Mouse (Mus musculus) testis, postnatal 14 days (tissue): ENCODE results near the gene Tnfsf8.

Experiments
- DNase-seq: peaks from one replicate; pipeline ENCODE4 v3.0.0; 2021; ENCODE audit warnings: low spot score

The Tnfsf8 gene

DNA sequence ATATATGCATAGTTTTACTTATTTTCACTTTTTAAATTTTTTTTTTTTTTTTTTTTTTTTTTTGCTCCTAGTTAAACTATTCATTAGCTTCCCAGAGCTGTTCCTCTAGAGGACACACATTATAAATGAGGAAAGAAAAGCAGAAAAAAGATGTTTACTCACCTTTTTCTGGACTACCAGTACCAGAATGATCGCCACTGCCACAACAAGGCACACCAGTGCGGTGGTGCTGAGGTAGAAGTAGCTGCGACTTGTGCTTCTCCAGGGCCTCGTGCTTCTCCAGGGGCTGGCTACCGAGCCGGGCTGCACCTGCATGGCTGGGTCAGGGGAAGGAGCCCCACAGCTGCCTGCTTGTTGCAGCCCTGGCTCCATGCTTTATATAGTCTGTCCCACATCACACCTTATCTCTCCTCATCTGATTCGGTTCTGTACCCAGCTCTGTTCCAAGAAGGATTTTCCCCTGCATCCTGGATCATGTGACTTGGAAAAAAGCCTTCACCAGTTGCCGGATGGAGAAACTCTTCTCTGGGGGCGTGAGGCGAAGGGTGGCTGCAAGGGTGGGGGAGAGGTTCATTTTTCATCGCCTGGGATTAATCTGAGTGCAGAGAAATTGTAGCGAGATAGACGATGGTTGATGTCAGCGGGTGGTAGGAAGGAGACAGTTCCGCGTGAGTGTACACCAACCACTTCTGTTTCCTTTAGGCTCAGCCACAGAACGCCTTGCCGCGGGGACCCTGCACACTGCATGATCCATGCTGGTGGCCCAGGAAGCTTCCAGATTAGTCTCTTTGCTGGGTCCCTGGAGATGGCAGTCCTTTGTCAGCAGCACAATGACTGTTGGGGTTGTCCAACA is at the start of gene Tnfsf8:
Gene Tnfsf8 (minus strand): TSS at position 660 of the 853 bp plus-strand sequence.
- no peak for DNase-seq

DNA sequence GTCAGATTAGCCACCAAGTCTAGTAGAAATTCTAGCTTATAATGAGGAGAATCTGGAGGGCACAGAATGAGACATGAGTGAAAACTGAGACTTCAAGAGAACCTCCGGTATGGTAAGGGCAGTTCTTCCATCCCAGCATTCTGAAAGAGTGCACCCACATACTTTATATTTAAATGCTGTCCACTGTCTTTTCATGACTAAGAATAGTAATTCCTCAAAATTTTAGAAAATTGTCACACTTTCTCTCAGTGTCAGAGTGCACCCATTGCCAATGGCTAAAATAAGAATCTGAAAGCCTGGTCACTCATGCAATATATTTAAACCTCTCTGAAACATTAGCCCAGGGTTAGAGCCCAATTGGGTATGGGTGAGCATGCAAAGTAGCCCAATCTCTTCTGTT is 47.4 kb upstream of the Tnfsf8 start:
- DNase-seq = no peak

DNA sequence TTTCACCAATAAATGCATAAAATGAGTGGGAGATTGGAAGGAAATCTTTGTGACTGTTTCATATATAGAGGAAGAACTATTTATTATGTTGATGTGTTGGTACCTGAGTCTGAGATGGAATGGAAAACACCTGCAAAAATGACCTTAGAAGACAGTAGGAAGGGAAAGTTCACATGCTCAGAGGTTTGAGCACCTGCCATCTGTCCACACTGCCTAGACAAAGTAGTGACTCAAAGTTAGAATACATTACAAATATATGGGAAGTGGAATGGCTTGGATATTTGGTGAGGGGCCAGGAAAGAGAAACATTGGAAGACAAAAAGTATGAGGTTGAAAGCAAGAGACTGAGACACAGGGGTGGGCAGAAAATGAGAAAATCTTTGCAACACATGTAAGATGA is 46.3 kb upstream of the Tnfsf8 start:
- no peak for DNase-seq

DNA sequence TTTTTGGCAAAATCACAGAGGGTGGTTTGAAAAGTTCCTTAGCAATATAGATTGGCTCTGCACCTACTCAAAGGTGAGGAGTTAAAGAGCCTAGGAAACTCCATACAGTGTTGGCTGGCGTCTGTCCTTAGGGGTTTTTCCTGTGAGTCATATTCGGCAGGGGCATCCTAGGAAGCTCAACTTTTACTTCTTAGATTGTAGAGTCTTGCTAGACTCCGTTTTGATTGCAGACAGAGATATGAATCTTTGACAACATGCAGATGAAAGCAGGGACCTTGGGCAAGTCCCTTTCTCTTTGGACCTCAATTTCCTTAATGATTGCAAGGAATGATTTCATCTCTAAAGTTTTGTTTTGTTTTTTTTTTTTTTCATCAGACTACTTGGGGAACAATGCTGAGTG is 44.9 kb upstream of the Tnfsf8 start:
- DNase-seq = no peak

DNA sequence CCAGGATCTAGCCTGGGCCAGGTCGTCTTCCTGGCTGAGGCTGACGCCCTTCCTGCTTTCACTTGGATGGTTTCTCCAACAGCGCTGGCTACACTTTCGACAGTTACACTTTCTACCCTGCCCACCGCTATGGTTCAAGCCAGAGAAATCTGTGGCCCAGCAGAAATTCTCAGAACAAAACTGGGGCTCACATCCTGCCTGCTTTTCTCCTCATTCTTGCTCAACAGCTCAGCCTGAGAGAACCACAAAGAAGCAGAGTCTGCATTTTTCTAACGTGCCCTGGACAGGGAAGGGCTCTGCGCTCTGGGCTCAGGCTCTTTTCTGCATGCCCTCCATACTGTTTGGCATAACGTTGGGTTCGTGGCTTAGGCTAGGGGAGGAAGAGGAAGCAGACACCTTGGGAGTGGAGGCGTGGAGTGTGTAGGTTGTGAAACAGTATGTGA is 38.0 kb upstream of the Tnfsf8 start:
- no peak for DNase-seq

DNA sequence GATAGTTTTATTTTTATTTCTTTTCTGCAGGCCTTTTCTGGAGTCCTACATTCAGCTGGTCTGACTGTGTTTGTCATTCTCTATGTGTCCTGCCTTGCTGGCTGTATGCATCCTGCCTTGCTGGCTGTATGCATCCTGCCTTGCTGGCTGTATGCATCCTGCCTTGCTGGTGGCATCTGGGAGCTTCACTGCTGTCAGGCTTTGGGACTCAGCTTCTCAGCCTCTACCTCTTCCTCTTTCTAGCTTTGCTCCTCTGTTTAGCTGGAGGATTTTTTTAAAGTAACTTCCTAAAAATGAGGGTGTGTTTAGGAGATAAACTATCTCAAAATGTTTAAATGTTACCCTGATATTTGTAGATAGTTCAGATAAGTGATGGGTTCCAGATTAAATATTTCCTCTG is 36.0 kb upstream of the Tnfsf8 start:
- no peak for DNase-seq

DNA sequence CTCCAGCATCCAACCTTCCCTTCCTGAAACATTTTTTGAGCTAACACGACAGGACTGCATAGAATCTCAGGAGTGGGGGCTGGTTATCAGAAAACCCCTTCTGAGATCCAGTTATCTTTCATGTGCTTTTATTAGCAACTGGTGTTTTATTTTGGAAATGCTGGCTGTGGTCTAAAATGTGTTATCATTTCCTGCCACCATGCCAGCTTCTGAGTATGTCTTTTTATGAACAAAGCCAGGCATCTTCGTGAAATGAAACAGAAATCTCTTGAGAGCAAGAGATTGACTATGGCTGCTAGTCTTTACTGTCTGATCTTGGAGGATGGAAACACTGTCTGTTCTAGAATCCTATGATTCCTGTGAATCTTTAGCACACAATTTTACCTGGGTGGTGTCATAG is 25.0 kb upstream of the Tnfsf8 start:
- no peak for DNase-seq

DNA sequence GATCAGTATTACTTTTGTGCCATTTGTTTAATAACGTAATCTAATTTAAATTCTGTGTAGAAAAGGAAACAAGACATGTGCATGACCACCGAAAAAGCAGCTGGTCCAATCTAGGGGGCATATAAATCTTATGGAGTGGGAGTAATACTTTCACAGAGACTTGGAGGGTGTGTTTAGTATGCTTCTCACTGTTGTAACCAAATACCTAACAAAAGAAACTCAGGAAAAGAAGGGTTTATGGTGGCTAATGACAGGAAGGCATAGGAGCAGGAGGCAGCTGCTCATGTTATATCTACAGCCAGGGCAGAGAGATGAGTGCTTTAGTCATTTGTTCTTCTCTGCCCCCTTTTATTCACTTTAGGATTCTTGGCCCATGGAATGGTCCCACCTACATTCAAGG is 15.6 kb upstream of the Tnfsf8 start:
- no peak for DNase-seq

DNA sequence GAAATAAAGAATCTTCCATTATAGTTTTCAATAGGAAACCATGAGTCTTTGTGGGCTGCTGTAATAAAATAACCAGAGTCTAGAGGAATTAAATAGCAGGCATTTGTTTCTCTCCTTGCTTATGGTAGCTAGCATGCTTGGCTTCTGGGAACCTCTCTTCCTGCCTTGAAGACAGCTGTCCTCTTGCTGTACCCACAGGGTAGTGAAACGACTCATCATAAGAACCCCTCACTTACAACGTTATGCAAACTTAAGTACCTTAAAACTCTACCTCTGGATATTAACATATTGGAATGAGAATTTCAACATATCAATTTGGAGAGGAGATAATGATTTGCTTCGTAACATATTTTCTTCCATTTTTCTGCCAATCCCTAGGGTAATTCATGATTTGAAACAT is 14.3 kb upstream of the Tnfsf8 start:
- DNase-seq = no peak

DNA sequence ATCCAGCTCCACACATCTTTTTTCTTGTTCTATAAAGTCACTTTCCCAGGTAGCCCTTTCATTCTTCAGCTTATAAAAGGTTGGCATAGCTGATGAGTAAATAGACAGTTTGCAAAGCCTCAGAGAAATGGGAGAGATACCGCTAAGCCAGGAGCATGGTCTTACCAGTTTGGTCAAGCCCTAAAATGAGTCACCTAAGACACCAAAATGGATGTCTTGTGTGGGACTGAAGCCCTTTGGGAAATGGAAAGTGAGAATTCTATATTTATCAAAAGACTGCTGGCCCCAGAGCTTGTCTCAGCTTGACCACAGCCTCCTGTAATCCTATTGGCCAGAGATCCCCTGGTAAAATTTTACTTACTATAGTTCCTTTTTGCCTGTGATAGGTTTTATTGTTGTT is 9.5 kb upstream of the Tnfsf8 start:
- no peak for DNase-seq

DNA sequence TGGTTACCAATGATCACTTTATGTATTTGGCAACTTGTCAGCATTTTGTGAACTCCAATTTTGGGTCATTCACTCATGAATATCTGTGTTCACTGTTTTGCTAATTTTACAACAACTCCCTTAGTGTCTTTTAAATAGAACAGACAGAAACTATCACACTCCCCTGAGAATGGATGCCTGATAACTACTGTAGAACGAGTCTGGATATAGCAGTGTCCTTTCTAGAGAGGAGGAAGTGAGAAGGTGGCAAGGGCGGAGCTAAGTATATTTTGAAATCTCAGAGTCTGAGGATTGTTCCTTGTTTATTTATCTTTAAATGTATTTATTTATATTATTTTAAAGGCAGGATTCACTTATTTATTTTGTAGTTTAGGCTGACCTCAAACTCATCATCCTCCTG is 7.6 kb upstream of the Tnfsf8 start:
- DNase-seq = no peak

DNA sequence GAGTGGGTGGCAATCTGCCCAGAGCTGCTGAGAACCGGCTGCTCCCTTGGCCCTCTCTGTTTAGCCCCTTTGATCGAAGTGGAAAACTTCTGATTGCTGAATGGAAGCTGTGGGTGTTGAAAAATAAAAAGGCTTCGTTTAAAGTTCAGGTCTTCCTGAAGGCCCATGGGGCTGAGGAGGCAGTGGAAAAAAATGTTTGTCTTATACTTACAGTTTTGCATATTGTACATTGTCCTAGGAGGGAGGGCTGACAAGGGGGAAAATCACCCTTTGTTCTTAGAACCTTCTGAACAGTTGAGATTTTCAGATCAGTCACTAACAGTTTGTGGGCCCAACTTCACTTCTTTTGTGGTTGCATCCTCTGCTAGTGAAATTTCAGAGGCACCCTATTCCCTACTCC is 1.8 kb upstream of the Tnfsf8 start:
- no peak for DNase-seq

DNA sequence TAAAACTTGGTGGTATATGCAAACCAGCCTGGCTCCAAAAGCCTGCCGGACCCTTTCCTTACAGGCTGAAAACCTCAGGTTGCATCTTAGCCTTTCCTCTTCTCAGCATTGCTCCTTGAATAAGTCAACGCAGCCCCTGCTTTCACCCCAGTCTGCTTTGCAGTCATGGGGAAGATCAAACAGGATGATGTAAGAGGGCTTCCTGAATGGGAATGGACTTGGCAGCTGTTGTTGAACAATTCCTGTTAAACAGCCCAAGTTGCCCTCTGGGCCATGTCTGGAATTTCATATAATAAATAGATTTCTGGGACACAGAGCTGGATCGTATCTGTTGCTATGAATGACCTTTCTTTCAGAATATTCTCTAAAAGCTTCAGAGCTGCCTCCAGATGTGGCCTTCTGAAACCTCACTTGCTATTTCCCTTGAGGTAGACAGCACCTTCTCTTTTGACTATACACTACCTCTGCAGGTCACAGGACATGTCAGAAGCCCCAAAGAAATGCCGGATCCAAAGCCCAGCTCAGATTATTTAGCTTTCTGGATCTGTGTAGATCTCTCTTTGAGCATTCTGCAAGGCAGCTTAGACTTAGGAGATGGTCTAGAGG is 1.0 kb upstream of the Tnfsf8 start:
- DNase-seq = no peak

DNA sequence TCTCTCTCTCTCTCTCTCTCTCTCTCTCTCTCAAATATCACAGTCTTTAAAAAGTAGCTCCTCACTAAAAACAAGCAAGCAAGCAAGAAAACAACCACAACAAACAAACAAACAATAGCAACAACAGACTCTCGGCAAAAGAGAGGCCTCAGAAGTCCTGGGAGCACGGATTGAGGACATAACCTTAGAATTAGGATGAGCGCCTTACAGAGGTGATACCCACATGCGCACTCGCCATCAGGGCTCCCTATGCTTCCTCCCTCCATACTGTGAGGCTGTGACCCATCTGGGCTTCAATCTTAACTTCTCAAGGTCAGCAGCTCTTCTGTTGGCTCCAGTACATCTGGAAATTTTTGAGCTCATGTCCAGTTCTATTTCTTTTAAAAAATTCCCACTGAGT is 911 bp downstream of the Tnfsf8 start:
- DNase-seq = no peak

DNA sequence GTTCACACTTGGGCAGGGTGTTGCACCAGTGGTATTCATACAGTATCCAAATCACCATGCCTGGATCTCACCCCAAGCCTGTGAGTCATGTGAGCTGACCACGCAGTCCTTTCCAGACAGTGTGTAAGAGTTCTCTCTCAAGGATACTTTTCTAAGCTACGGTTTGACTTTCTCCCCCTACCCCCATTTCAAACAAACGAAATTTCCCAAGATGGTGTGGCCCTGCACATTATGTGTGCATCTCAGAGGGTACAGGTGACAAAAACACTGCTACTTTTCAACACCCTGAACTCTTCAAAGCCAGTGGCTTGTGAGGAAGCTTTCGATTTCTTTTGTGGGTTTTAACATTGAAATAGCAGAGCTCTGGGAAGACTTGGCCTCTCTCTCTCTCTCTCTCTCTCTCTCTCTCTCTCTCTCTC is 1.4 kb downstream of the Tnfsf8 start:
- no peak for DNase-seq

DNA sequence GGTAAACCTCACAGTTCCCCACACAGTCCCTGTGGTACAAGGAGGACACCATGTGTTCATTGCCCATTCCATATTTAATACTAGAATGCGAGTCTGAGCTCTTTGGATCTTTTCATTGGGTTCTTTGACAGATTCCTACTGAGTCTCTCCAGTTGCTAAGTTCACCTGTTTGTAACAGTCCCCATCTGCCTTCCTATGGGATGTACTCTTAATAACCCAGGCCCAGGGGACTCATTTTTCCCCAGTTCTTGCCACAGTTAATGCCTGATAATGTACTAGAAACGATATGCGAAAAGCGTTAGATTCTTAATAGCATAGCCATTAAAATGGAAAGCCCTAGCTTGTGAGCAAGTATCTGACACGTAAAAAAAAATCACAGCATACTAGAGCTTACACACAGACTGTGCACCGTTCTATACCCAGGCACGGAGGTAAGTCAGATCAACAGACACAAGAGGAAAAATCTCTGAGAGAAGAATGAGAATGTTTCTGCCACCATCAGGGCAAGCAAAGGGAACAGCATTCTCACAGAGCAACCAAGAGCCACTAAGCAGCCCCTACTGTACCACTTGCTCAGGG is 2.4 kb downstream of the Tnfsf8 start:
- DNase-seq = no peak

DNA sequence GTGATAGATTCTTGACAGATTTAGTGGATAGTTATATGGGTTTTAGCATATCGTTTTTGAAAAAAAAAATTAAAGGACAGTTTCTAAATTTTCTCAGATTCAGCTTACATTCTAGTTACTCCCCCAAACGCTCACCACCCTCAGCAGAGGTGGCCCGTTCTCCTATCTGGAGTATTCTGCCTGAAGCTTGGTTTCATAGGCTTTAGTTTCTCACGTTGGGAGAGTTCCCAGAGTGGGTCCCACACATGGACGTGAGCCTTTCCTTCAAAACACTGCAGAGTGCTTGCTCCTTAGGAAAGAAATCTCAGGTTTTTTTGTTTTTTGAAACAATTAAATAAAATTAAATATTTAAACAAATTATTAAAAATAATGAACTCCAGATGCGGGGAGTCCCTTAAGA is 4.4 kb downstream of the Tnfsf8 start:
- no peak for DNase-seq

DNA sequence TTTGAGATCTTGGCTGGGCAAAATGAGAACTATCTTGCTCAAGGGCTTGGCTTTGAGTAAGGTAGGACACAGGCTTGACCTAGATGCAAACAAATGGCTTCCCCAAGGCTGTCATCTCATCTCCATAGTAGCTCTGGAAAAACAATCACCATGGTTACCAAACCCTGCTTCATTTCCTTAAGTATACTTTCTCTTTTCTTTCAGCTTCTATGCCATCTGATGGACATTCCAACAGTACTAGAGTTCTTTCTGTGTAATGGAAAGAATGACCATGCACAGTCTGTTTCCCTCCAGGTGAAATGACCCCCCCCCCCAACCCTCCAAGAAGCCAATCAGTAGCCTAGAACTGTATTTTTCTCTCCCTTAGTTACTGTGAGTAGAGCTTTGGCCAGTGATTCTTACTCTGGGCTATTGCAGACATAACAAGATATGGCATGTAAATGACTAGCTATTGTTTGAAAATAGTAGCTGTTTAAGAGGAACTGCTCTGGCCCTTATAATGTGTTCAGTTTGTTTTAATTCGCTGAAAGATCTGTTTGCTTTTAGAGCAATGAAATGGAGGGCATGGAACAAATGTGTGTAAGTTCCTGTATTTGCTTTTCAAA is 7.3 kb downstream of the Tnfsf8 start:
- DNase-seq = no peak

DNA sequence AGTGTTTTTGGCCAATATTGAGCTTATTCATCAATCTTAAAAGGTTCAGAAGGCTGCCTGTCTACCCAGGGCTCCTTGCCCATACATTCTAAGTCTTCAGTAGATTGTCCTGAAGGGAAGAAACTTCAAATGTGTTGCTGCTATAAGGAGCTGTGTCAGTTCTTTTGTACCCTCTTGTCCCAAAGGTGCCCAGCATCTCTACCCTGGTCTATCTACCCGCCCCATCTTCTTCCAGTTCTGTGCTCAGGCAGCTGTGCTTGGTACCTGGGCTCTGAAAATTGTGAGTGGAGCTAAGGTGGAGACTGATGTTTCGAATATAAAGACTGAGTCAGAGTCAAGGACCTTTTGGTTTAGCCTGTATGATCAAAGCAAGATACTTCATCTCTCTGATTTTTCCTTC is 11.1 kb downstream of the Tnfsf8 start:
- DNase-seq = no peak

DNA sequence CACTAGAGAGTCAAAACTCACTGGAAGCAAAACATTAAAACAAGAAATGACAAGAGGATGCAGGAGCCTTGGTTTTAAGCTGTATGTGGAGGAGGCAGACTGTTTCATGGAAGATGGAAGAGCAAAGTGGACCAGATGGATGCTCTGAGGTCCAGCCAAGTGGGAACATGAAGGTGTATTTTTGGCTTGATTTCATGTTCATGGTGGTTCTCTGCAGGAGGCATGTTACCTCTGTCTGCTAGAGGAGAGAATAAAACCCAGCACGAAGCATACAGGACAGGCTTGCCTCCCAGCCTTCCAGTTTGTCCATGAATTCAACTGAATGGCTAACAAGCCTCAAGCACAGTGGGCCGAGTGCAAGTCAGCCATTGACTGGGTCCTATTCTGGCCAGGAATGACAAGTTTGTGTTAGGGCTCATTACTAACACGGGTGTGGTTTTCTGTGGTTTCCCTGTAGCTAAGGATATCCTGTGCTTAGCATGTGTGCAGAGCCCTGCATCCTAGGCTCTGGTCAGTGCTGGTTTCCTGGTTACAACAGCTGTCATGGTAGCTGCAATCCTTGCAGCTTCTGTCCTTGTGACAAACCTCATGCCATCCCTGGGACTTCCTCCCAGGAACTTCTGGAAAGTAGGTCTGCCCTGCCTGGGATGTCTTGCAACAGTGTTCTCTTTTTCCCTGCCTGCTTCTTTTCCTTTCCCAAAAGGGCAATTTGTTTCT is 14.1 kb downstream of the Tnfsf8 start:
- no peak for DNase-seq

DNA sequence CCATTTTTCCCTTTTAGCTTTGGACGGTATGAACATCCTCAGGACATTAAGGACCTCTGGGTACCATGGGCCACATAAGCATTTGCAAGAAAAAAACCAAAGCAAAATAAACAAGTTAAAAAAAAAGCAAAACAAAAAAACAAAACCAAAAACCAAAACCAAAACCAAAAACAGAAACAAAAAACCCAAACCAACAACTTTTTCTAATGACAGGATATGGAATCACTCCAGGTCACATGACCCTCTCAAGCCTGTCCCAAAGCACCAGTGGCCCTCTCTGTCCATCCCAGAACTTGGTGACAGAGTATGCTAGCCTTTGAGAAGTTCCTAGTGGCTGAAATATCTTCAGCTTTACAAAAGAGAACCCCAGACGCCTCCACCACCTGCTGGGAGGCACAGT is 15.4 kb downstream of the Tnfsf8 start:
- DNase-seq = no peak

DNA sequence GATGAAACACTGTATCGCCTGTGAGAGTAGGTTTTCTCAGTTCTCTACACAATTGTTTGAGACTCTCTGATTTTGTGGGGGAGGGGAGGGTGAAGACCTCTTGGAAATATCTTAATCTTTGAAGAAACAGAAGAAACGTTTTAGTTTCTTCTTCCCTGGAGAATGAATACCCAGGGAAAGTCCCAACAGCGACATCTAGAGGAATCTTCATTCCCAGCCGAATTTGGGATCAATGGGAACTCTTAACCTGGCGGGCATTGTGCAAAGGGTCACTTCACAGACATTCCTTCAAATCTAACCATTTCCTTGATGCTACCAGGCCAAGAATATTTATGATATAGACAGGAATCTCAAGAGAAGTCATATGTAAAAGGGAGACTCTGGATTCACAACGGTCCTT is 17.2 kb downstream of the Tnfsf8 start:
- peak; percentile 32 for DNase-seq
